Mouse (Mus musculus) heart, adult 2 months (tissue): Measurements from ENCODE around the gene Cdh22. TPM values are rescaled to one million over a fixed set of nuclear protein-coding genes. Genes with fewer than 3 reads are reported as not detected.

Source experiments
- DNase-seq, 2 experiments: peaks; one replicate each; pipeline ENCODE4 v3.0.0; 2021
- H3K27ac ChIP-seq: fragments of 200-600 bp; 2 replicates; pipeline ENCODE4 v1.8.1; 2022
- H3K27me3 ChIP-seq: fragments of 200-500 bp; 2 replicates; pipeline ENCODE4 v1.6.1; 2012; ENCODE audit warnings: mild to moderate bottlenecking, low read length, inconsistent platforms, mixed read lengths; ENCODE audit not compliant: control insufficient read depth, insufficient read depth
- H3K36me3 ChIP-seq: fragments of 200-500 bp; 2 replicates; pipeline ENCODE4 v1.6.1; 2012; ENCODE audit warnings: low read length, inconsistent platforms; ENCODE audit not compliant: control insufficient read depth, insufficient read depth
- H3K4me1 ChIP-seq: fragments of 200-500 bp; 2 replicates; pipeline ENCODE4 v1.6.1; 2011; ENCODE audit warnings: low read length; ENCODE audit not compliant: control insufficient read depth, insufficient read depth
- H3K4me3 ChIP-seq: fragments of 200-600 bp; 2 replicates; pipeline ENCODE4 v1.8.1; 2022
- H3K79me2 ChIP-seq: fragments of 200-500 bp; replicated peaks from 2 replicates; pipeline ENCODE4 v1.6.1; 2012; ENCODE audit warnings: mild to moderate bottlenecking, inconsistent platforms, low read length, moderate library complexity, mixed read lengths; ENCODE audit not compliant: control insufficient read depth, insufficient read depth
- H3K9ac ChIP-seq: fragments of 200-500 bp; 2 replicates; pipeline ENCODE4 v1.6.1; 2012; ENCODE audit warnings: low read depth, mild to moderate bottlenecking, control low read depth, inconsistent platforms, low read length, mixed read lengths
- CTCF ChIP-seq: fragments of 200-600 bp; IDR thresholded peaks from 2 replicates; pipeline ENCODE4 v1.8.1; 2022; ENCODE audit warnings: antibody characterized with exemption, mild to moderate bottlenecking, moderate library complexity
- EP300 ChIP-seq: fragments of 200-500 bp; IDR thresholded peaks from 2 replicates; pipeline ENCODE4 v1.6.1; 2011; ENCODE audit warnings: low read depth, low read length, control low read depth; ENCODE audit not compliant: insufficient read depth
- POLR2A ChIP-seq: fragments of 200-500 bp; IDR thresholded peaks from 2 replicates; pipeline ENCODE4 v1.6.1; 2011; ENCODE audit warnings: mild to moderate bottlenecking, low read depth, low read length, control low read depth; ENCODE audit not compliant: insufficient read depth
- WGBS: fragments of 180-500 bp; shearing (Covaris S2); methylation state at CpG from one replicate; pipeline ENCODE4 v1.1.7; 2018; 5-methylcytosine and 5-hydroxymethylcytosine counted together
- intact Hi-C: fragments of 180-260 bp; cut with DNase I; formaldehyde crosslinking; loops from one replicate; pipeline ENCODE4 v1.15.1; 2025
- polyA plus RNA-seq: library from polyadenylated mRNA; depleted of rRNA; stranded (reverse); fragments of >200 nt; gene quantifications from 2 replicates; pipeline ENCODE4 v1.2.3, GENCODE M21; 2012
- total RNA-seq, 2 experiments: library from RNA; stranded (reverse); gene quantifications; 2 replicates each; pipeline ENCODE4 v1.2.3; 2021

Gene Cdh22
- total and polyA plus RNA-seq, 3 experiments, result 0.50 to 1.0 (median 0.65) TPM

GRCm38 (mm10) chr2:165195411-165196182 is 39.1 kb downstream of the Cdh22 start:
- TF ChIP-seq POLR2A (no peak), EP300 (no peak), CTCF (no peak)
- Histone ChIP-seq H3K27ac (no peak overlapping the region), H3K4me1 (no peaks in the 10 kb centered on the region), H3K79me2 (no peaks in the 10 kb centered on the region), H3K4me3 (no peak overlapping the region), H3K9ac (no peak overlapping the region), H3K36me3 (no peaks in the 10 kb centered on the region), H3K27me3 (no peaks in the 10 kb centered on the region; the same call in 1 of the 2 replicates)
- intact Hi-C loops, result no loop called here
- no peak for DNase-seq
- WGBS, result 11% methylated on average over 32 of the region's 32 CpGs

- TF ChIP-seq POLR2A (no peak), CTCF (no peak), EP300 (no peak)
- Histone ChIP-seq H3K4me1 (no peaks in the 10 kb centered on the region), H3K27me3 (no peaks in the 10 kb centered on the region; the same call in 1 of the 2 replicates), H3K4me3 (no peak overlapping the region), H3K9ac (no peak overlapping the region), H3K27ac (no peak overlapping the region), H3K79me2 (no peaks in the 10 kb centered on the region), H3K36me3 (no peaks in the 10 kb centered on the region)
- intact Hi-C loops, result no loop called here
- no peak for DNase-seq
- 82% methylated on average over 7 of the region's 7 CpGs for WGBS
Measured at GRCm38 (mm10) chr2:165191483-165191882, 43.2 kb downstream of the Cdh22 start.

GRCm38 (mm10) chr2:165189546-165189945 is 45.1 kb downstream of the Cdh22 start:
- no peaks in the 10 kb centered on the region for H3K79me2 ChIP-seq
- TF ChIP-seq CTCF, result no peak
- TF ChIP-seq POLR2A, result no peak
- TF ChIP-seq EP300, result no peak
- WGBS, result 39% methylated on average over 3 of the region's 3 CpGs
- H3K27ac ChIP-seq, result no peak overlapping the region
- H3K27me3 ChIP-seq, result no peaks in the 10 kb centered on the region
- no peaks in the 10 kb centered on the region for H3K4me1 ChIP-seq
- H3K9ac ChIP-seq, result no peak overlapping the region
- DNase-seq, result no peak
- H3K4me3 ChIP-seq, result no peak overlapping the region
- no peaks in the 10 kb centered on the region for H3K36me3 ChIP-seq
- intact Hi-C loops, result loop anchor here (5.0 kb wide), 1 partner anchor 37 kb away; no protein-coding TSS in a partner anchor

GRCm38 (mm10) chr2:165187648-165188380 is 46.8 kb downstream of the Cdh22 start:
- whole genome bisulfite sequencing, result 55% methylated on average over 9 of the region's 9 CpGs
- Histone ChIP-seq H3K4me1 (no peaks in the 10 kb centered on the region), H3K27me3 (no peaks in the 10 kb centered on the region), H3K36me3 (no peaks in the 10 kb centered on the region), H3K79me2 (no peaks in the 10 kb centered on the region), H3K27ac (0 out of 2 replicates have a peak overlapping the region, but pooled peaks have one; percentile 12), H3K9ac (no peak overlapping the region), H3K4me3 (no peak overlapping the region)
- no peak for TF ChIP-seq CTCF
- TF ChIP-seq EP300, result peak; percentile 96
- DNase-seq, result peak; percentile 34 to 75
- intact Hi-C loops, result loop anchor here (5.0 kb wide), 1 partner anchor 36 kb away; no protein-coding TSS in a partner anchor

- Histone ChIP-seq H3K79me2 (no peaks in the 10 kb centered on the region), H3K4me3 (no peak overlapping the region), H3K9ac (no peak overlapping the region; the same call in 1 of the 2 replicates), H3K27ac (no peak overlapping the region), H3K36me3 (no peaks in the 10 kb centered on the region), H3K4me1 (no peaks in the 10 kb centered on the region), H3K27me3 (peaks cover 2% of the 10 kb centered on the region; the same call in 1 of the 2 replicates)
- peak; percentile 34 to 49 for DNase-seq
- 17% methylated on average over 9 of the region's 9 CpGs for WGBS
- intact Hi-C loops, result no loop called here
- TF ChIP-seq EP300, result no peak
- TF ChIP-seq POLR2A, result no peak
- TF ChIP-seq CTCF, result no peak
Measured at GRCm38 (mm10) chr2:165184015-165184633, 50.5 kb downstream of the Cdh22 start.
